Mouse (Mus musculus) layer of hippocampus, adult 18-20 months (tissue): ENCODE measurements at regions not wholly inside any gene's neighbourhood (a gene's known extent, or its start where the extent isn't known, plus 50 kb on each side); places are given as distances from the start of the nearest gene placed in this dataset.

Experiments
- DNase-seq, 2 experiments: peaks; one replicate each; pipeline ENCODE4 v3.0.0; 2022; ENCODE audit warnings: low spot score in 2 of 2

DNA sequence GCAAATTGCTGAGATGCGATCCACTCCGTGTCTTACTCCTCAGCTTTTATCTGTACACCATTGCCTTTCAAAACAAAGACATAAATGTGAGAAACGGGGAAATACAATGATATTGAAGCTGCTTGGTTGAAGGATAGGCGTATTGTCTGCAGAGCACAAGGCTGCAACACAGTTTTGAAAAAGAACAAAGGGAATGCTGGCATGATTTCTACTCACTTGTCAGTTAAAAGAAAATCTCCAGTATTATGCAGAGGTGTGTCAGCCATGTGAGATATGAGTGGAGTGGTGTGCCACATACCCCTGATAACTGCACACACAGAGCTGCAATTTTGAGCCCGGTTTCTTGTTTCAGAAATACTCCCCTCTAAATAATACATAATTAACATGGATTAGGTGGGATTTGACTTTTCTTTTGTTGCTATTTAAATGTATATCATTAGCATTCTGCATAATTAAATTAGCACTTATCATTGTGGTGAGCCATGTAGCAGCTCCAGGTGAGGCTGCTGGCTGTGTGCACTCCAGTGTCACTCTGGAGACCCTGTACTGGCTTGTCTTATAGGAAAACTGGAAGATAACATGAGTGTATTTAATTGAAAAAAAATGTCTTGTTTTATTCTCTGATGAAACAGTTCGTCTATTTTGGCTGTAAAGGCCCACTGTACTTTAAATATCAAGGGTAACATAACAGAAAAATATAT, 133.2 kb upstream of the Flrt2 start:
- no peak for DNase-seq

DNA sequence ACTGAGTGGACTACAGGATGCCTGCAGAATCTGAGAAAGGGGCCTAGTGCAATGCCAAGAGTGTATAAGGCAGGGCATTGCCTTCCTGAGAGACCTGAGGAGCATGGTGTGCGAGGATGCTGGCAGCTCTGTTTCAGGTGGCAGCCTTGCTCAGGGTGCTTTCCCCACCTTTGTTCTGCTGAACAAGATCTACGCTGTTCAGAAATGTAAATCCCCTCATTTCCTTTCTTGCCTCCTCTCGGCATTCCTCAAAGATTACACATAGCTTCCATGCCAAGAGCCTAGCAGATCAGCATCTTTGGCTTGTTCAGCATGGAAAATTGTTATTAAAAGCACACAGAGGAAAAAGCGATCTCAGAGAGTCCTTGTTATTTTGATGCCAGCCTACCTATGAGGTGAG, 128.6 kb upstream of the Flrt2 start:
- DNase-seq = no peak

DNA sequence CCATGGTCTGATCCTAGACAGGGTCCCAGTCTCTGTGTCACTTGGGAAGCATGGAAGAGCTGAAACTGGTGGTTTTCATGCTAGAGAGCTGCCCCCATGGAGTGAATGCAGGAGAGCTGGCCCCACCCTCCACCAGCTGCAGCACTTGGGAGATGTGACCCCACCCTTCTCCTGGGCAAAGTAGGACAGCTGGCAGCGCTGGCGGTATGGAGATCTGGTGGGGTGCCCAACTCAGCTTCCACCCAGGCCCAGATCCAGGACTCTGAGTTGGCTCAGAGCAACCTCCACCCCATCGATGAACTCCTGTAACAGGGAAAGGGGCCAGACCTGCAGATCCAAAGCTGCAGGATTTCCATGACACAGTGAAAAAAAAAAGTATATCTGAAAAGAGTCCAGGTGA, 115.3 kb upstream of the Flrt2 start:
- no peak for DNase-seq

- no peak for DNase-seq
Observed at GRCm38 (mm10) chr12:95589011-95589410, 103.0 kb upstream of the Flrt2 start.

DNA sequence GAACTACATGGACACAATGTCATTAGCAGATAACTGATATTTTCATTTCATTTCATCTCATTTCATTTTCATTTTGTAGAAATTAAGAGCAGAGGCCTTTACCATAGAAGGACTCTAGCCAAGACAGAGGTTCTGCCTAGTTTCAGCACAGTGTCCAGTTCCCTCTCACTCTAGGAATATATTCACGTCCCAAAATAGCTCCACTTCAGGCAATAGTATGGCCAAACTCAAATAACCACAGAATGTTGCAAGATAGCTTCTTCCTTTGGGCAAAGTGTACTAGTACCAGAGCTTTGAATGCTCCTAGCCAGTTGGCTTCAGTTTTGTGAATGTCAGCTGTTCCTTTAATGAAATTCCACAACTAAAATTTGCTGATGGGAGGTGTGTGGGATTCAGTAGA, 72.7 kb upstream of the Flrt2 start:
- DNase-seq = no peak

- DNase-seq = peak; percentile 30 to 59
Observed at GRCm38 (mm10) chr12:95631029-95631428, 61.0 kb upstream of the Flrt2 start.

DNA sequence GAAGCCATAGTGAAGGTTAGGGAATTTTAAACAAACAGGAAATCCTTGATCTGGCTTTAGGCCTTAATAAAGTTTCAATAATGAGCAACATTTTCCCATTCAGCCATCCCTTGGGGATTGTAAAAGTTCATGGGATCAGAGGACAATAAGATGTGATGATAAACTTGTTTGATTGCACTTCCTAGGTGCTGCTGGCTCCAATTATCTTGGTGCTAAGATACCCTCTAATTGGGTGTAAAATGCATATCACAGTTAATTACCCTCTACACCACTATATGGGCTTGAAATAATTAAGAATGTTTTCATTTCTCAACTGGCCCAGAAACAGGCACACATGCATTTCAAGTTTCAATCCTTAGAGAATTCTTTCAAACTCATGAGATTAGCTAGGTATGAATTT, 55.4 kb upstream of the Flrt2 start:
- DNase-seq = no peak

- no peak for DNase-seq
Observed at GRCm38 (mm10) chr12:95639892-95640291, 52.1 kb upstream of the Flrt2 start.

GRCm38 (mm10) chr12:95641628-95642027, 50.4 kb upstream of the Flrt2 start:
- DNase-seq = no peak
